11 mouse cellular contexts compared by ENCODE assay signal in genomic region chr6:72868688-72869087, GRCm38 (mm10). TPM values are rescaled to one million over a fixed set of nuclear protein-coding genes. Genes with fewer than 3 reads are reported as not detected.
DNase-seq lines count a peak whose midpoint lies in the region; ATAC-seq and TF ChIP-seq lines count a peak whose summit lies in the region.
"Had no signal": no experiment of that assay in that cellular context is flagged by ENCODE, and none has a peak within 500 bp of the region (broad histone marks: within the 10 kb centered on the region; RNA-seq: fewer than 3 reads in every experiment).

No protein-coding gene starts in this region.

- peak; percentile 31 for DNase-seq in kidney, postnatal 0 days (ENCODE audit: low spot score)
- DNase-seq in kidney, adult 8-10 months = no peak
- DNase-seq in B cell, adult 2 months = peak; percentile 26 to 29
- peak; percentile 46 for DNase-seq in lung, postnatal 10 days
- DNase-seq in neural tube, embryonic 10.5 days (ENCODE audit: extremely low spot score, low spot score) = no peak
- DNase-seq in hindbrain, postnatal 0 days (ENCODE audit: low spot score) = no peak
- DNase-seq in layer of hippocampus, postnatal 14 days (ENCODE audit: low spot score in 2 of 2) = no peak
- DNase-seq: gastrocnemius, postnatal 25 days had no signal

- WGBS in kidney, postnatal 0 days = 48% methylated on average over 5 of the region's 5 CpGs
- 30% methylated on average over 5 of the region's 5 CpGs for WGBS in bone marrow, adult 2 months
- 73% methylated on average over 5 of the region's 5 CpGs for WGBS in hindbrain, postnatal 0 days

- no peak overlapping the region for H3K4me3 ChIP-seq in kidney, postnatal 0 days (replicated peaks; ENCODE audit: low read depth, low read length)
- H3K4me3 ChIP-seq in bone marrow, adult 2 months (replicated peaks; ENCODE audit: control insufficient read depth, low read depth, low read length) = peak overlapping the region; percentile 18
- no peak overlapping the region for H3K4me3 ChIP-seq in hindbrain, postnatal 0 days (ENCODE audit: low read length)
- H3K4me3 ChIP-seq: hindbrain, embryonic 10.5 days; neural tube, embryonic 12.5 days had no signal

- H3K9ac ChIP-seq in kidney, postnatal 0 days (ENCODE audit: low read depth, low read length) = no peak overlapping the region
- H3K9ac ChIP-seq in hindbrain, postnatal 0 days (replicated peaks; ENCODE audit: low read length) = no peak overlapping the region
- H3K9ac ChIP-seq: neural tube, embryonic 12.5 days had no signal

- TF ChIP-seq CTCF in kidney, postnatal 0 days (IDR thresholded peaks at IDR 0.05; ENCODE audit: low read depth) = no peak
- no peak for TF ChIP-seq CTCF in bone marrow, adult 2 months (IDR thresholded peaks at IDR 0.05; ENCODE audit: control insufficient read depth, insufficient read depth, low read length)
- no peak for TF ChIP-seq CTCF in hindbrain, postnatal 0 days (IDR thresholded peaks at IDR 0.05; ENCODE audit: low read depth)

- H3K27ac ChIP-seq in kidney, postnatal 0 days = no peak overlapping the region
- peak overlapping the region; percentile 61 for H3K27ac ChIP-seq in bone marrow, adult 2 months (ENCODE audit: control insufficient read depth, insufficient read depth, low read depth, low read length, poor library complexity)
- no peak overlapping the region for H3K27ac ChIP-seq in hindbrain, postnatal 0 days
- H3K27ac ChIP-seq: hindbrain, embryonic 10.5 days; neural tube, embryonic 12.5 days had no signal

- TF ChIP-seq POLR2A in bone marrow, adult 2 months (IDR thresholded peaks at IDR 0.05; ENCODE audit: borderline replicate concordance, control insufficient read depth, low read depth, low read length) = no peak

- no peak for ATAC-seq in kidney, postnatal 0 days (replicated peaks; ENCODE audit: low FRiP score, low read depth)
- ATAC-seq in hindbrain, postnatal 0 days = no peak

- no peaks in the 10 kb centered on the region for H3K27me3 ChIP-seq in kidney, postnatal 0 days (ENCODE audit: insufficient read depth, low read length)
- no peaks in the 10 kb centered on the region for H3K27me3 ChIP-seq in hindbrain, postnatal 0 days (ENCODE audit: insufficient read depth, low read length)
- H3K27me3 ChIP-seq: neural tube, embryonic 12.5 days had no signal

- H3K36me3 ChIP-seq in kidney, postnatal 0 days (ENCODE audit: insufficient read depth, low read length) = no peaks in the 10 kb centered on the region
- H3K36me3 ChIP-seq in hindbrain, postnatal 0 days (ENCODE audit: insufficient read depth, low read length) = no peaks in the 10 kb centered on the region
- H3K36me3 ChIP-seq: neural tube, embryonic 12.5 days had no signal

- peaks cover 15% of the 10 kb centered on the region; the same call in 1 of the 2 replicates for H3K4me1 ChIP-seq in kidney, postnatal 0 days (replicated peaks; ENCODE audit: insufficient read depth, low read length)
- peaks cover 3% of the 10 kb centered on the region for H3K4me1 ChIP-seq in bone marrow, adult 2 months (ENCODE audit: control insufficient read depth, insufficient read depth, low read length)
- H3K4me1 ChIP-seq in hindbrain, postnatal 0 days (ENCODE audit: insufficient read depth, low read length) = no peaks in the 10 kb centered on the region; the same call in 1 of the 2 replicates

- no peak overlapping the region for H3K4me2 ChIP-seq in kidney, postnatal 0 days (ENCODE audit: low read length)
- no peak overlapping the region for H3K4me2 ChIP-seq in hindbrain, postnatal 0 days (ENCODE audit: low read depth, low read length)
- H3K4me2 ChIP-seq: neural tube, embryonic 12.5 days had no signal

- H3K9me3 ChIP-seq in kidney, postnatal 0 days (replicated peaks; ENCODE audit: low read length) = no peaks in the 10 kb centered on the region
- no peaks in the 10 kb centered on the region for H3K9me3 ChIP-seq in hindbrain, postnatal 0 days (ENCODE audit: low read length)
- H3K9me3 ChIP-seq: hindbrain, embryonic 10.5 days; neural tube, embryonic 12.5 days had no signal

RNA-seq across cellular contexts. Expression of gene Kcmf1, which starts 31.1 kb away (rescaled TPM):
- 53.6 and 57.7 TPM in 2 replicates for polyA plus RNA-seq in kidney, postnatal 0 days (2015; fragmentation: Nextera tagmentation; extraction: Ambion mirVana)
- 35.9 and 51.4 TPM in 2 replicates for polyA plus RNA-seq in bone marrow, adult 2 months (2011; ENCODE audit: insufficient read depth, insufficient read length, low replicate concordance, missing spikeins)
- total RNA-seq in hindbrain, postnatal 0 days (2014; rRNA removed) = 66.5 and 76.9 TPM in 2 replicates
- polyA plus RNA-seq in hindbrain, postnatal 0 days (2015; fragmentation: Nextera tagmentation; extraction: Ambion mirVana) = 50.1 and 51.0 TPM in 2 replicates
- total RNA-seq in layer of hippocampus, postnatal 14 days (2021) = 10 to 100 TPM; 58.6 to 63.0 TPM

Comparison
In these comparisons a context has a peak if more than half of its experiments do, and no peak if none do; other contexts are left out.
1. DNase-seq: peak in kidney, postnatal 0 days (single experiment), B cell, adult 2 months (2 of 2) and lung, postnatal 10 days (single experiment); none in kidney, adult 8-10 months (0 of 2), neural tube, embryonic 10.5 days (single experiment), hindbrain, postnatal 0 days (single experiment) and layer of hippocampus, postnatal 14 days (0 of 2).